Mouse (Mus musculus): ENCODE measurements around the gene En2. TPM values are rescaled to one million over a fixed set of nuclear protein-coding genes. Genes with fewer than 3 reads are reported as not detected.

En2 gene
- polyA plus RNA-seq, 1 experiment from 2014 or later = not detected

GRCm38 (mm10) chr5:28213441-28213840, 47.9 kb downstream of the En2 start:
- H3K27me3 ChIP-seq = peaks cover 83% of the 10 kb centered on the region
- no peaks in the 10 kb centered on the region for H3K36me3 ChIP-seq
- H3K4me2 ChIP-seq = no peak overlapping the region
- no peaks in the 10 kb centered on the region for H3K9me3 ChIP-seq
- H3K4me3 ChIP-seq (replicated peaks) = no peak overlapping the region
- WGBS = 67% methylated on average over 2 of the region's 2 CpGs
- no peak for ATAC-seq (ENCODE audit: insufficient number of reproducible peaks, insufficient read depth, low FRiP score, low TSS enrichment, low read depth)
- peaks cover 8% of the 10 kb centered on the region for H3K4me1 ChIP-seq (replicated peaks)
- H3K27ac ChIP-seq = no peak overlapping the region
- H3K9ac ChIP-seq (replicated peaks) = no peak overlapping the region

- H3K27ac ChIP-seq = no peak overlapping the region
- H3K4me2 ChIP-seq = no peak overlapping the region
- no peak for ATAC-seq (ENCODE audit: insufficient number of reproducible peaks, insufficient read depth, low FRiP score, low TSS enrichment, low read depth)
- H3K9ac ChIP-seq (replicated peaks) = no peak overlapping the region
- no peaks in the 10 kb centered on the region for H3K36me3 ChIP-seq
- no peaks in the 10 kb centered on the region for H3K4me1 ChIP-seq (replicated peaks)
- no peaks in the 10 kb centered on the region for H3K9me3 ChIP-seq
- H3K4me3 ChIP-seq (replicated peaks) = no peak overlapping the region
- 69% methylated on average over 1 of the region's 1 CpGs for WGBS
- H3K27me3 ChIP-seq = peaks cover 32% of the 10 kb centered on the region
Observed at GRCm38 (mm10) chr5:28219596-28219995, 54.1 kb downstream of the En2 start.

Other genes with a start within 250 kb of the En2 start
- 66.5 and 67.8 TPM in 2 replicates for gene Insig1, start 94.3 kb upstream of the En2 start, polyA plus RNA-seq (2016; fragmentation: Nextera tagmentation; extraction: Ambion mirVana)
- gene Cnpy1, start 80.1 kb downstream of the En2 start, polyA plus RNA-seq (2016; fragmentation: Nextera tagmentation; extraction: Ambion mirVana) = 0.10 TPM in 1 of 2 replicates, not detected in the other
- gene Rbm33, start 151.4 kb downstream of the En2 start, polyA plus RNA-seq (2016; fragmentation: Nextera tagmentation; extraction: Ambion mirVana) = 16.0 and 18.1 TPM in 2 replicates